ENCODE assay signal across 8 mouse cellular contexts in genomic region chr19:45177004-45177737, GRCm38 (mm10). TPM values are rescaled to one million over a fixed set of nuclear protein-coding genes. Genes with fewer than 3 reads are reported as not detected.
DNase-seq lines count a peak whose midpoint lies in the region; ATAC-seq lines count a peak whose summit lies in the region.

No protein-coding gene starts in this region.

- peak; percentile 49 for DNase-seq in layer of hippocampus, adult 11-12 months (ENCODE audit: low spot score)
- no peak for DNase-seq in layer of hippocampus, postnatal 36 days
- DNase-seq in cerebellum, adult 9-11 months: peak; percentile 38
- DNase-seq in hindbrain, embryonic 11.5 days (ENCODE audit: low spot score): peak; percentile 88
- peak; percentile 55 to 77 for DNase-seq in layer of hippocampus, postnatal 14 days (ENCODE audit: low spot score in 2 of 2)
- peak; percentile 71 for DNase-seq in lung, postnatal 36 days
- DNase-seq in retina, postnatal 1 day: peak; percentile 85

- no peaks in the 10 kb centered on the region for H3K9me3 ChIP-seq in hindbrain, embryonic 11.5 days (ENCODE audit: control insufficient read depth, low read length)

- H3K4me1 ChIP-seq in hindbrain, embryonic 11.5 days (replicated peaks; ENCODE audit: control insufficient read depth, insufficient read depth, low read length): no peaks in the 10 kb centered on the region

- no peak overlapping the region for H3K27ac ChIP-seq in hindbrain, embryonic 11.5 days (ENCODE audit: low read depth, low read length)

- H3K27me3 ChIP-seq in hindbrain, embryonic 11.5 days (ENCODE audit: control insufficient read depth, insufficient read depth, low read length): 0 out of 2 replicates have a peak, but pooled peaks cover 2% of the 10 kb centered on the region

- no peaks in the 10 kb centered on the region for H3K36me3 ChIP-seq in hindbrain, embryonic 11.5 days (ENCODE audit: control insufficient read depth, insufficient read depth, low read length)

- peak; percentile 88 for ATAC-seq in frontal cortex, adult (ENCODE audit: low TSS enrichment)
- peak; percentile 10; the same call in 1 of the 2 replicates for ATAC-seq in hindbrain, embryonic 11.5 days (ENCODE audit: low FRiP score)

- H3K4me2 ChIP-seq in hindbrain, embryonic 11.5 days (replicated peaks; ENCODE audit: low read depth, low read length): no peak overlapping the region

- H3K9ac ChIP-seq in hindbrain, embryonic 11.5 days (ENCODE audit: low read depth, low read length): no peak overlapping the region

- H3K4me3 ChIP-seq in hindbrain, embryonic 11.5 days (ENCODE audit: low read depth, low read length): no peak overlapping the region

- WGBS in hindbrain, embryonic 11.5 days: 19% methylated on average over 26 of the region's 26 CpGs

RNA-seq across cellular contexts. Expression of gene Tlx1, which starts 26.7 kb away (rescaled TPM):
- total RNA-seq in layer of hippocampus, postnatal 36 days (2021): not detected
- 2.2 and 4.0 TPM in 2 replicates for polyA plus RNA-seq in hindbrain, embryonic 11.5 days (2014; fragmentation: Nextera tagmentation; extraction: Ambion mirVana)
- total RNA-seq in layer of hippocampus, postnatal 14 days (2021): not detected

RNA-seq across cellular contexts. Expression of gene Lbx1, which starts 58.4 kb away (rescaled TPM):
- total RNA-seq in layer of hippocampus, postnatal 36 days (2021): not detected
- polyA plus RNA-seq in hindbrain, embryonic 11.5 days (2014; fragmentation: Nextera tagmentation; extraction: Ambion mirVana): 7.6 and 8.5 TPM in 2 replicates
- not detected for total RNA-seq in layer of hippocampus, postnatal 14 days (2021)

Comparison
In these comparisons a context has a peak if more than half of its experiments do, and no peak if none do; other contexts are left out.
1. DNase-seq: peak in layer of hippocampus, adult 11-12 months (single experiment), cerebellum, adult 9-11 months (single experiment), hindbrain, embryonic 11.5 days (single experiment), layer of hippocampus, postnatal 14 days (2 of 2), lung, postnatal 36 days (single experiment) and retina, postnatal 1 day (single experiment); none in layer of hippocampus, postnatal 36 days (0 of 2).